Mouse (Mus musculus): ENCODE results near the gene Atp1b4. TPM values are rescaled to one million over a fixed set of nuclear protein-coding genes. Genes with fewer than 3 reads are reported as not detected.

Atp1b4 gene
- polyA plus RNA-seq, 1 experiment, result 0.06 TPM

Other genes starting within 250 kb of the Atp1b4 start
- gene Rhox10, start 249.7 kb upstream of the Atp1b4 start, polyA plus RNA-seq (2012; ENCODE audit: insufficient read depth, low replicate concordance), result not detected in 2 replicates
- gene Rhox11, start 231.0 kb upstream of the Atp1b4 start, polyA plus RNA-seq (2012; ENCODE audit: insufficient read depth, low replicate concordance), result not detected in 2 replicates
- not detected in 2 replicates for gene Rhox12, start 205.3 kb upstream of the Atp1b4 start, polyA plus RNA-seq (2012; ENCODE audit: insufficient read depth, low replicate concordance)
- gene Rhox13, start 195.0 kb upstream of the Atp1b4 start, polyA plus RNA-seq (2012; ENCODE audit: insufficient read depth, low replicate concordance), result not detected in 2 replicates
- 0.15 and 1.9 TPM in 2 replicates for gene Zbtb33, start 126.4 kb upstream of the Atp1b4 start, polyA plus RNA-seq (2012; ENCODE audit: insufficient read depth, low replicate concordance)
- not detected in 2 replicates for gene Tmem255a, start 63.7 kb upstream of the Atp1b4 start, polyA plus RNA-seq (2012; ENCODE audit: insufficient read depth, low replicate concordance)
- gene Lamp2, start 140.3 kb downstream of the Atp1b4 start, polyA plus RNA-seq (2012; ENCODE audit: insufficient read depth, low replicate concordance), result 10.1 and 12.5 TPM in 2 replicates

Measured in megakaryocyte, embryonic 14.5 days (primary cell).